Mouse (Mus musculus): ENCODE measurements around the gene Plppr3. TPM values are rescaled to one million over a fixed set of nuclear protein-coding genes. Genes with fewer than 3 reads are reported as not detected.

Plppr3 gene
- polyA plus RNA-seq, 1 experiment, result 5.4 TPM

GRCm38 (mm10) chr10:79817111-79817510 lies 57.3 kb downstream of the Plppr3 start:
- Histone ChIP-seq H3K27me3 (ENCODE audit: control insufficient read depth, insufficient read depth, insufficient read length) (no peaks in the 10 kb centered on the region), H3K36me3 (ENCODE audit: control insufficient read depth, insufficient read depth) (peaks cover 6% of the 10 kb centered on the region), H3K79me2 (ENCODE audit: control insufficient read depth, insufficient read depth) (no peaks in the 10 kb centered on the region), H3ac (ENCODE audit: control insufficient read depth, insufficient read length) (no peak overlapping the region), H3K4me3 (no peak overlapping the region), H3K4me2 (ENCODE audit: low read depth) (no peak overlapping the region)
- no peak for TF ChIP-seq E2F4 (IDR thresholded peaks at IDR 0.05; ENCODE audit: insufficient read depth)
- TF ChIP-seq TCF3 (IDR thresholded peaks at IDR 0.05; ENCODE audit: insufficient read length, low read depth), result no peak
- no peak for TF ChIP-seq TCF12 (IDR thresholded peaks at IDR 0.05; ENCODE audit: insufficient read depth, poor library complexity, severe bottlenecking)
- TF ChIP-seq SRF (IDR thresholded peaks at IDR 0.05; ENCODE audit: control insufficient read depth, insufficient read length, low read depth), result no peak
- no peak for TF ChIP-seq USF1 (IDR thresholded peaks at IDR 0.05; ENCODE audit: low read depth)
- TF ChIP-seq POLR2AphosphoS2 (IDR thresholded peaks at IDR 0.05; ENCODE audit: insufficient read length, low read depth), result no peak
- no peak for TF ChIP-seq POLR2A (IDR thresholded peaks at IDR 0.05; ENCODE audit: insufficient read length, low read depth)
- no peak for TF ChIP-seq MAX (IDR thresholded peaks at IDR 0.05; ENCODE audit: low read depth)
- TF ChIP-seq REST (IDR thresholded peaks at IDR 0.05; ENCODE audit: insufficient read depth, insufficient read length), result no peak
- TF ChIP-seq CEBPB (IDR thresholded peaks at IDR 0.05; ENCODE audit: insufficient read depth, poor library complexity, severe bottlenecking), result no peak

DNA sequence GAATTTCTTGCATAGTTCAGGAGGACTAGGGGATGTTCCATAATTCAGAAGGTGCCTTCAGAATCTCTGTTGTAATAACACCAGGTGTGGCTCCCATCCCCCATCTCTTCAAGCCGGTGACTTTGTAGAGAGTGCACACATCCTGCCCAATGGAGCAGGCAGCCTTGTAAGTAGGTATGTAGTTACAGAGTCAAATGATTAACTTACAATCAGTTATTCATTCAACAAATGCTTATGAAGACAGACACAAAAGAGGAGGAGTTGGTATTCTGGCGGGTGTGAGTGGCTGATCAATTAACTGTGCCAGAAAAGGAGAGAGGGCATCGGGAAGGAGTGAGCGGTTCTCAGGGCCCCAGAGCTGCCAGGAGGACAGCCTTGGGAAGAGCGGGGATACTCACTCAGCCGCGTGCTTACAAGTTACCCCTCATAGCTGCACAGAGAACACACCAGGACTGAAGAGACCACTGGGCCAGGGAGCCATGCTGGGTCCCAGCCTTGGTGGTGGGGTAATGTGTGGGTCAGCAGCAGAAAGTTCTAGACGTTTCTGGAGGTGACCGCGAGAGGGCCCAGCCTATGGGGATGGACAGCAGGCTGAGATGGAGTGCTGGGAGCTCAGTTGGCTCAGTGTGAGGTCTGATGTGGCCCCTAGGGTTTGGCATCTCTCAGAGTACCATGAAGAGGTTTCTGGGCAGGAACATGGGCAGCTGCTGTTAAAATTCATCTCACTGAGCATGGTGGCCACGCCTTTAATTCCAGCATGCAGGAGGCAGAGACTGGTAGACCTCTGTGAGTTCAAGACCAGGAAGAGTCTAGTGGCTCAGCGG lies 58.6 kb downstream of the Plppr3 start:
- H3K79me2 ChIP-seq (ENCODE audit: control insufficient read depth, insufficient read depth), result no peaks in the 10 kb centered on the region
- H3K4me3 ChIP-seq, result no peak overlapping the region
- peaks cover 6% of the 10 kb centered on the region for H3K36me3 ChIP-seq (ENCODE audit: control insufficient read depth, insufficient read depth)
- no peak overlapping the region for H3K4me2 ChIP-seq (ENCODE audit: low read depth)
- H3K27me3 ChIP-seq (ENCODE audit: control insufficient read depth, insufficient read depth, insufficient read length), result no peaks in the 10 kb centered on the region
- H3ac ChIP-seq (ENCODE audit: control insufficient read depth, insufficient read length), result no peak overlapping the region
- TF ChIP-seq SRF (IDR thresholded peaks at IDR 0.05; ENCODE audit: control insufficient read depth, insufficient read length, low read depth) (no peak), MAX (IDR thresholded peaks at IDR 0.05; ENCODE audit: low read depth) (no peak), TCF3 (IDR thresholded peaks at IDR 0.05; ENCODE audit: insufficient read length, low read depth) (no peak), POLR2A (IDR thresholded peaks at IDR 0.05; ENCODE audit: insufficient read length, low read depth) (no peak), MYOD1 (IDR thresholded peaks at IDR 0.05; ENCODE audit: control insufficient read depth in 1 of 3, insufficient read length in 2 of 3, low read depth in 2 of 3) (no peak), REST (IDR thresholded peaks at IDR 0.05; ENCODE audit: insufficient read depth, insufficient read length) (no peak), CEBPB (IDR thresholded peaks at IDR 0.05; ENCODE audit: insufficient read depth, poor library complexity, severe bottlenecking) (no peak)

DNA sequence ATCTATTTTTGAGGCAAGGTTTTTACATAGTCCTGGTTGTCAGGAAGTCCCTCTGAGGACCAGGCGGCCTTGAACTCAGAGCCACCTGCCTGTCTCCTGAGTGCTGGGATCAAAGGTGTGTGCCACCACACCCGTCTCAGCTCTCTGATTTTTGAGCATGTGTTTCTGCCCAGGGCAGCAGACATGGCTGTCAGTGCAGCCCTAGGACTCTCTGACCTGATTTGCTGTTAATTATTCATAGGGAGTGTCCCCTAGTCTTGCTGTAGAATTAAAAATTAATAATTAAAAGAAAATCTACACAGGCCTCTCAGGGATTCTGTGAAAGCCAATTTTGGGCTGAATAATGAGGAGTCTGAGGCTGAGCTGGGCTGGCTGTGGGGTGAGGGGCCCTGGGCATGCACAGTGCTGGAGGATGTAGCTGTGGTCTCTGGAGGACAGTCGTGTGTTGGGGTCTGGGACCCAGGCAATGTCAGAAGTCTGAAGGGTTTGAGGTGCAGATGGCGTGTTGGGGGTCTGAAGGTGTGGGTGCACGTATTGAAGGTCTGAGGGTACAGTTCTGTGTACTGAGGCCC lies 60.1 kb downstream of the Plppr3 start:
- TF ChIP-seq TCF3 (IDR thresholded peaks at IDR 0.05; ENCODE audit: insufficient read length, low read depth), result no peak
- no peak for TF ChIP-seq TCF12 (IDR thresholded peaks at IDR 0.05; ENCODE audit: insufficient read depth, poor library complexity, severe bottlenecking)
- TF ChIP-seq MYOG (IDR thresholded peaks at IDR 0.05; ENCODE audit: control insufficient read depth in 1 of 3, insufficient read depth in 1 of 3, insufficient read length in 2 of 3, low read depth in 2 of 3), result no peak
- no peak for TF ChIP-seq E2F4 (IDR thresholded peaks at IDR 0.05; ENCODE audit: insufficient read depth)
- TF ChIP-seq POLR2A (IDR thresholded peaks at IDR 0.05; ENCODE audit: insufficient read length, low read depth), result no peak
- TF ChIP-seq CEBPB (IDR thresholded peaks at IDR 0.05; ENCODE audit: insufficient read depth, poor library complexity, severe bottlenecking), result no peak
- no peak for TF ChIP-seq MYOD1 (IDR thresholded peaks at IDR 0.05; ENCODE audit: control insufficient read depth in 1 of 3, insufficient read length in 2 of 3, low read depth in 2 of 3)
- Histone ChIP-seq H3K4me2 (ENCODE audit: low read depth) (no peak overlapping the region), H3K36me3 (ENCODE audit: control insufficient read depth, insufficient read depth) (peaks cover 8% of the 10 kb centered on the region)

GRCm38 (mm10) chr10:79811736-79812637 lies 62.4 kb downstream of the Plppr3 start:
- TF ChIP-seq REST (IDR thresholded peaks at IDR 0.05; ENCODE audit: insufficient read depth, insufficient read length), result no peak
- TF ChIP-seq USF1 (IDR thresholded peaks at IDR 0.05; ENCODE audit: low read depth), result no peak
- TF ChIP-seq MYOD1 (IDR thresholded peaks at IDR 0.05; ENCODE audit: control insufficient read depth in 1 of 3, insufficient read length in 2 of 3, low read depth in 2 of 3), result no peak
- no peak for TF ChIP-seq TCF3 (IDR thresholded peaks at IDR 0.05; ENCODE audit: insufficient read length, low read depth)
- no peak for TF ChIP-seq CEBPB (IDR thresholded peaks at IDR 0.05; ENCODE audit: insufficient read depth, poor library complexity, severe bottlenecking)
- TF ChIP-seq TCF12 (IDR thresholded peaks at IDR 0.05; ENCODE audit: insufficient read depth, poor library complexity, severe bottlenecking), result no peak
- H3K79me2 ChIP-seq (ENCODE audit: control insufficient read depth, insufficient read depth), result no peaks in the 10 kb centered on the region
- H3ac ChIP-seq (ENCODE audit: control insufficient read depth, insufficient read length), result no peak overlapping the region
- peaks cover 13% of the 10 kb centered on the region for H3K36me3 ChIP-seq (ENCODE audit: control insufficient read depth, insufficient read depth)
- no peak overlapping the region for H3K4me3 ChIP-seq
- H3K27me3 ChIP-seq (ENCODE audit: control insufficient read depth, insufficient read depth, insufficient read length), result no peaks in the 10 kb centered on the region
- H3K4me2 ChIP-seq (ENCODE audit: low read depth), result no peak overlapping the region

More for the DNA sequence above, 60.1 kb downstream of the Plppr3 start:
- H3K27me3 ChIP-seq (ENCODE audit: control insufficient read depth, insufficient read depth, insufficient read length), result no peaks in the 10 kb centered on the region
- no peaks in the 10 kb centered on the region for H3K79me2 ChIP-seq (ENCODE audit: control insufficient read depth, insufficient read depth)
- no peak overlapping the region for H3ac ChIP-seq (ENCODE audit: control insufficient read depth, insufficient read length)
- H3K4me3 ChIP-seq, result no peak overlapping the region

Other genes with a start within 250 kb of the Plppr3 start
- gene Shc2, start 236.7 kb downstream of the Plppr3 start, polyA plus RNA-seq (2012; fragmentation: generic; extraction: Trizol), result 2.3 TPM
- not detected for gene Odf3l2, start 228.9 kb downstream of the Plppr3 start, polyA plus RNA-seq (2012; fragmentation: generic; extraction: Trizol)
- not detected for gene Madcam1, start 210.1 kb downstream of the Plppr3 start, polyA plus RNA-seq (2012; fragmentation: generic; extraction: Trizol)
- gene Tpgs1, start 205.3 kb downstream of the Plppr3 start, polyA plus RNA-seq (2012; fragmentation: generic; extraction: Trizol), result 80.2 TPM
- 299 TPM for gene Cdc34, start 192.4 kb downstream of the Plppr3 start, polyA plus RNA-seq (2012; fragmentation: generic; extraction: Trizol)
- 0.71 TPM for gene Gzmm, start 185.6 kb downstream of the Plppr3 start, polyA plus RNA-seq (2012; fragmentation: generic; extraction: Trizol)
- gene Bsg, start 170.1 kb downstream of the Plppr3 start, polyA plus RNA-seq (2012; fragmentation: generic; extraction: Trizol), result 1,268 TPM
- gene Hcn2, start 158.0 kb downstream of the Plppr3 start, polyA plus RNA-seq (2012; fragmentation: generic; extraction: Trizol), result 0.35 TPM
- 82.3 TPM for gene Polrmt, start 128.1 kb downstream of the Plppr3 start, polyA plus RNA-seq (2012; fragmentation: generic; extraction: Trizol)
- gene Fgf22, start 119.6 kb downstream of the Plppr3 start, polyA plus RNA-seq (2012; fragmentation: generic; extraction: Trizol), result 0.26 TPM
- gene Rnf126, start 107.7 kb downstream of the Plppr3 start, polyA plus RNA-seq (2012; fragmentation: generic; extraction: Trizol), result 91.3 TPM
- gene Fstl3, start 97.4 kb downstream of the Plppr3 start, polyA plus RNA-seq (2012; fragmentation: generic; extraction: Trizol), result 28.9 TPM
- 0.07 TPM for gene Prss57, start 83.7 kb downstream of the Plppr3 start, polyA plus RNA-seq (2012; fragmentation: generic; extraction: Trizol)
- gene Palm, start 81.1 kb downstream of the Plppr3 start, polyA plus RNA-seq (2012; fragmentation: generic; extraction: Trizol), result 70.0 TPM
- 0.06 TPM for gene Misp, start 53.6 kb downstream of the Plppr3 start, polyA plus RNA-seq (2012; fragmentation: generic; extraction: Trizol)
- gene Ptbp1, start 20.2 kb downstream of the Plppr3 start, polyA plus RNA-seq (2012; fragmentation: generic; extraction: Trizol), result 158 TPM
- gene Prtn3, start 158 bp downstream of the Plppr3 start, polyA plus RNA-seq (2012; fragmentation: generic; extraction: Trizol), result 0.22 TPM
- gene Elane, start 11.6 kb upstream of the Plppr3 start, polyA plus RNA-seq (2012; fragmentation: generic; extraction: Trizol), result not detected
- gene Cfd, start 16.2 kb upstream of the Plppr3 start, polyA plus RNA-seq (2012; fragmentation: generic; extraction: Trizol), result not detected
- 31.4 TPM for gene Med16, start 34.3 kb upstream of the Plppr3 start, polyA plus RNA-seq (2012; fragmentation: generic; extraction: Trizol)
- not detected for gene Gm26602, start 36.2 kb upstream of the Plppr3 start, polyA plus RNA-seq (2012; fragmentation: generic; extraction: Trizol)
- 0.59 TPM for gene Kiss1r, start 42.3 kb upstream of the Plppr3 start, polyA plus RNA-seq (2012; fragmentation: generic; extraction: Trizol)
- gene R3hdm4, start 46.6 kb upstream of the Plppr3 start, polyA plus RNA-seq (2012; fragmentation: generic; extraction: Trizol), result 69.0 TPM
- 1.2 TPM for gene Arid3a, start 52.4 kb upstream of the Plppr3 start, polyA plus RNA-seq (2012; fragmentation: generic; extraction: Trizol)
- gene Wdr18, start 85.5 kb upstream of the Plppr3 start, polyA plus RNA-seq (2012; fragmentation: generic; extraction: Trizol), result 35.1 TPM
- gene Grin3b, start 96.1 kb upstream of the Plppr3 start, polyA plus RNA-seq (2012; fragmentation: generic; extraction: Trizol), result 0.73 TPM
- 152 TPM for gene Tmem259, start 109.7 kb upstream of the Plppr3 start, polyA plus RNA-seq (2012; fragmentation: generic; extraction: Trizol)
- 109 TPM for gene Cnn2, start 114.0 kb upstream of the Plppr3 start, polyA plus RNA-seq (2012; fragmentation: generic; extraction: Trizol)
- gene Abca7, start 121.9 kb upstream of the Plppr3 start, polyA plus RNA-seq (2012; fragmentation: generic; extraction: Trizol), result 15.6 TPM
- 0.53 TPM for gene Arhgap45, start 142.0 kb upstream of the Plppr3 start, polyA plus RNA-seq (2012; fragmentation: generic; extraction: Trizol)
- 209 TPM for gene Polr2e, start 165.2 kb upstream of the Plppr3 start, polyA plus RNA-seq (2012; fragmentation: generic; extraction: Trizol)
- gene Gpx4, start 172.5 kb upstream of the Plppr3 start, polyA plus RNA-seq (2012; fragmentation: generic; extraction: Trizol), result 1,278 TPM
- gene Sbno2, start 230.9 kb upstream of the Plppr3 start, polyA plus RNA-seq (2012; fragmentation: generic; extraction: Trizol), result 44.6 TPM
- 150 TPM for gene Stk11, start 241.2 kb upstream of the Plppr3 start, polyA plus RNA-seq (2012; fragmentation: generic; extraction: Trizol)

Data from myocyte (in vitro differentiated cells).